Mouse (Mus musculus) megakaryocyte-erythroid progenitor cell, adult 5-6 weeks (primary cell): Measurements from ENCODE around the gene Ttc30a1. TPM values are rescaled to one million over a fixed set of nuclear protein-coding genes. Genes with fewer than 3 reads are reported as not detected.

Experiments
- ATAC-seq: replicated peaks from 2 replicates; pipeline ENCODE4 v1.8.0; 2016; ENCODE audit warnings: mild to moderate bottlenecking, inconsistent platforms; ENCODE audit not compliant: severe bottlenecking, poor library complexity, low FRiP score, low TSS enrichment
- total RNA-seq, 2 experiments: library from RNA; stranded (forward) in 1 of 2; stranded (reverse) in 1 of 2; fragments of 200-1000, 215-1000 nt in 1 of 2; fragments of >200 nt in 1 of 2; fragmentation: Nextera tagmentation in 1 of 2; gene quantifications; 2 replicates each; pipeline ENCODE4 v1.2.3; 2014 to 2017

The Ttc30a1 gene
- total RNA-seq (2014; fragmentation: Nextera tagmentation) (2.0 and 2.8 TPM in 2 replicates), total RNA-seq (2017) (4.2 and 4.4 TPM in 2 replicates)

- ATAC-seq: peak; percentile 81
Observed at GRCm38 (mm10) chr2:75981440-75982081, at the start of gene Ttc30a1. Gene Ttc30a1 (minus strand): TSS chr2:75981967.

- ATAC-seq: no peak
Observed at GRCm38 (mm10) chr2:76030080-76030479, 48.3 kb upstream of the Ttc30a1 start.

GRCm38 (mm10) chr2:76029081-76029901, 47.5 kb upstream of the Ttc30a1 start:
- no peak for ATAC-seq

- ATAC-seq: no peak
Observed at GRCm38 (mm10) chr2:76016890-76017289, 35.1 kb upstream of the Ttc30a1 start.

- ATAC-seq: no peak
Observed at GRCm38 (mm10) chr2:76016136-76016535, 34.4 kb upstream of the Ttc30a1 start.

- ATAC-seq: no peak
Observed at GRCm38 (mm10) chr2:76015460-76015859, 33.7 kb upstream of the Ttc30a1 start.

- no peak for ATAC-seq
Observed at GRCm38 (mm10) chr2:76014659-76015058, 32.9 kb upstream of the Ttc30a1 start.

GRCm38 (mm10) chr2:76006194-76006593, 24.4 kb upstream of the Ttc30a1 start:
- ATAC-seq: no peak

- no peak for ATAC-seq
Observed at GRCm38 (mm10) chr2:76002899-76003298, 21.1 kb upstream of the Ttc30a1 start.

GRCm38 (mm10) chr2:76001392-76001791, 19.6 kb upstream of the Ttc30a1 start:
- ATAC-seq: peak; percentile 80

GRCm38 (mm10) chr2:75999636-76000035, 17.9 kb upstream of the Ttc30a1 start:
- ATAC-seq: no peak

GRCm38 (mm10) chr2:75998692-75999091, 16.9 kb upstream of the Ttc30a1 start:
- ATAC-seq: no peak

GRCm38 (mm10) chr2:75997726-75998125, 16.0 kb upstream of the Ttc30a1 start:
- ATAC-seq: no peak

GRCm38 (mm10) chr2:75994841-75995240, 13.1 kb upstream of the Ttc30a1 start:
- no peak for ATAC-seq

GRCm38 (mm10) chr2:75991581-75992205, 9.9 kb upstream of the Ttc30a1 start:
- no peak for ATAC-seq

GRCm38 (mm10) chr2:75990885-75991539, 9.2 kb upstream of the Ttc30a1 start:
- peak; percentile 94 for ATAC-seq

- ATAC-seq: no peak
Observed at GRCm38 (mm10) chr2:75989694-75990093, 7.9 kb upstream of the Ttc30a1 start.

- no peak for ATAC-seq
Observed at GRCm38 (mm10) chr2:75988779-75989363, 7.1 kb upstream of the Ttc30a1 start.

GRCm38 (mm10) chr2:75988378-75988777, 6.6 kb upstream of the Ttc30a1 start:
- no peak for ATAC-seq
